Mouse (Mus musculus) splenic B cell, adult 2 months (primary cell): ENCODE measurements around the gene Nmur1.
"Not testable (repeated sequence)": the region's sequence is repeated elsewhere in the genome, so short reads cannot be mapped to it uniquely, and the experiment has no call there.

Experiments used
- DNase-seq: peaks from one replicate; pipeline ENCODE4 v3.0.0-alpha.2; 2011; ENCODE audit warnings: low read depth, low spot score
- H3K27me3 ChIP-seq: 2 replicates; pipeline ENCODE4 v1.6.1; 2012; ENCODE audit warnings: mild to moderate bottlenecking, low read length, moderate library complexity, mixed read lengths; ENCODE audit not compliant: control insufficient read depth, poor library complexity, insufficient read depth, severe bottlenecking
- H3K36me3 ChIP-seq: 2 replicates; pipeline ENCODE4 v1.6.1; 2012; ENCODE audit warnings: mild to moderate bottlenecking, low read length, moderate library complexity, mixed read lengths; ENCODE audit not compliant: control insufficient read depth, poor library complexity, insufficient read depth, severe bottlenecking

The Nmur1 gene

DNA sequence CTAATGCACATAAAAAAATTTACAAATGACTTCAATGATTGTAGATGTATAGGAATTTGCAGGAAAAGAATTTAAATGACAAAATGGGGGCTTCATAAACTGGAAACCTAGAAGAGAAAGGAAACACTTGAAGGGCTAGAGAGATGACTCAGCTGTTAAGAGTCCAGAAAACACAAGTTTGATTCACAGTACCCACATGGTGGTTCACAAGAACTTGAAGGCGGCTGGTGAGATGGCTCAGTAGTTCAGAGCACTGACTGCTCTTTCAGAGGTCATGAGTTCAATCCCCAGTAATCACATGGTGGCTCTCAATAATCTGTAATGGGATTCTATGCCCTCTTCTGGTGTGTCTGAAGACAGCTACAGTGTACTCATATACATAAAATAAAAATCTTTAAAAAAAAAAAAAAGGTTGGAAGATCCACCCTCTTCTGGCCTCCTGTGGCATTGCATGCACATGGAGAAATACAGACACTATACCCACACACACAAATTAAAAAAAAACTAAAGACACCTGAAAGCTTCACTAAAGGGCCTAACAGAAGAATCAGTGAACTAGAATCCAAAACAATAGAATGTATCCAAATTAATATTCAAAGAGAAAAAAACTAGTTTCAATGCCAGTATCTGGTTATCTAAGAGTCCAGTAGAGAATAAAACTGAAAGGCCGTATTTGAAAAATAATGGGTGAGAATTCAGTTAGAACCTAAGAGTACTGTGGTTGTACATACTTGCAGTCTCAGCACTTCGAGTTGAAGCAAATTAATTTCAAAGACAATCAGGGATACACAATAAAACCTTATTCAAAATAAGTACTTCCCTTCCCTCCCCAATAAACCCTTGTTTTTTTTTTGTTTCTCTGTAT is 78.9 kb downstream of the Nmur1 start:
- Histone ChIP-seq H3K36me3 (peaks cover 8% of the 10 kb centered on the region), H3K27me3 (no peaks in the 10 kb centered on the region)
- no peak for DNase-seq

- no peaks in the 10 kb centered on the region for H3K27me3 ChIP-seq
- peaks cover 5% of the 10 kb centered on the region for H3K36me3 ChIP-seq
- no peak for DNase-seq
These were observed 80.1 kb downstream of the Nmur1 start for GRCm38 (mm10) chr1:86345956-86346355.

DNA sequence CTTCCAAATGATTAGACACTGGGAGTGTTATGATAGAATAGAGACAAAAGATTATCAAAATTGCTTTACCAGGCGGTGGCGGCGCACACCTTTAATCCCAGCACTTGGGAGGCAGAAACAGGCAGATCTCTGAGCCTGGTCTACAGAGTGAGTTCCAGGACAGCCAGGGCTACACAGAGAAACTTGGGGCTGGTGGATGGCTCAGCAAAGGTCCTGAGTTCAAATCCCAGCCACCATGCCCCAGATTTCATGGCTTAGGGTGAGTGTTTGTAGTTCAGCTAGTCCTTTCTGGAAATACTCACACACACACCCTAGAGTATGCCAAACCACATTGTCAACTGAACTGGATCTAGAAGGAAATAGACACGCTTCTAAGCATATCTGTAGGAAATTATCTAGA is 81.0 kb downstream of the Nmur1 start:
- peaks cover 5% of the 10 kb centered on the region for H3K36me3 ChIP-seq
- no peak for DNase-seq
- H3K27me3 ChIP-seq: no peaks in the 10 kb centered on the region

GRCm38 (mm10) chr1:86343969-86344861 is 81.8 kb downstream of the Nmur1 start:
- Histone ChIP-seq H3K27me3 (no peaks in the 10 kb centered on the region), H3K36me3 (peaks cover 2% of the 10 kb centered on the region)
- DNase-seq: peak; percentile 38

DNA sequence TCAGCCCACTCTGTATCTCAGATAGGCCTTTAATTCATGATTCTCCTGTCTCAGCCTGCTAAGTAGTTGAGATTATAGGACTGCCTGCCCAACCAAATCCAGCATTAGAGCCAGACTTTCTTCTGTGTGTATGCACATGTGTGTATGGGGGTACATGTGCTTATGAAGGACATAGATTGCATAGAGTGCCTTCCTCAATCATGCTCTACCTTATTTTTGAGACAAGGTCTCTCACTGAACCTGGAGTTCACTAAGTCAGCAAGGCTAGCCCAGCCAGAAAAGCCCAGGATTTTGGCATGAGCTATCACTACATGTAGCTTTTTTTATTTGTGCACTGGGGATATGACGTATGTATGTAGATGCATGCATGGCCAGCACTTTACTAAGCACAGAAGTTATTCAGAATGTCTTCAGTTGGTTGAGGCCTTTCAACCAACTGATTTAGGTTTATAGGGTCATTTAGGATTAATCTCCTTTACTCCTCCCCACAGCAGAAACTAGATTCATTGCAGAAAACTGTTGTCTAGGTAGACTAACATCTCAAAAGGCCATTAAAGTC is 82.9 kb downstream of the Nmur1 start:
- Histone ChIP-seq H3K36me3 (peaks cover 2% of the 10 kb centered on the region; the same call in 1 of the 2 replicates), H3K27me3 (no peaks in the 10 kb centered on the region)
- no peak for DNase-seq

GRCm38 (mm10) chr1:86342371-86342770 is 83.7 kb downstream of the Nmur1 start:
- no peak for DNase-seq
- Histone ChIP-seq H3K36me3 (peaks cover 2% of the 10 kb centered on the region; the same call in 1 of the 2 replicates), H3K27me3 (no peaks in the 10 kb centered on the region)

DNA sequence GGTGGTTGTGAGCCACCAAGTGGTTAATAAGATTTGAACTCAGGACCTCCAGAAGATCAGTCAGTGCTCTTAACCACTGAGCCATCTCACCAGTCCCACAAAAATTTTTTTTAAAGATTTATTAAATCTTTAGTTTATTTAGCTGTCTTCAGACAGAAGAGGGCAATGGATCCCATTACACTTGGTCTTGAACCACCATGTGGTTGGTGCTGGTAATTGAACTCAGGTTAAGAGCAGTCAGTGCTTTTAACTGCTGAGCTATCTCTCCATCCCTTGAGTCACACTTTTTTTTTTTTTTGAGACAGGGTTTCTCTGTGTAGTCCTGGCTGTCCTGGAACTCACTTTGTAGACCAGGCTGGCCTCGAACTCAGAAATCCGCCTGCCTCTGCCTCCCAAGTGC is 84.9 kb downstream of the Nmur1 start:
- not testable (repeated sequence) for DNase-seq, H3K36me3 ChIP-seq, H3K27me3 ChIP-seq

DNA sequence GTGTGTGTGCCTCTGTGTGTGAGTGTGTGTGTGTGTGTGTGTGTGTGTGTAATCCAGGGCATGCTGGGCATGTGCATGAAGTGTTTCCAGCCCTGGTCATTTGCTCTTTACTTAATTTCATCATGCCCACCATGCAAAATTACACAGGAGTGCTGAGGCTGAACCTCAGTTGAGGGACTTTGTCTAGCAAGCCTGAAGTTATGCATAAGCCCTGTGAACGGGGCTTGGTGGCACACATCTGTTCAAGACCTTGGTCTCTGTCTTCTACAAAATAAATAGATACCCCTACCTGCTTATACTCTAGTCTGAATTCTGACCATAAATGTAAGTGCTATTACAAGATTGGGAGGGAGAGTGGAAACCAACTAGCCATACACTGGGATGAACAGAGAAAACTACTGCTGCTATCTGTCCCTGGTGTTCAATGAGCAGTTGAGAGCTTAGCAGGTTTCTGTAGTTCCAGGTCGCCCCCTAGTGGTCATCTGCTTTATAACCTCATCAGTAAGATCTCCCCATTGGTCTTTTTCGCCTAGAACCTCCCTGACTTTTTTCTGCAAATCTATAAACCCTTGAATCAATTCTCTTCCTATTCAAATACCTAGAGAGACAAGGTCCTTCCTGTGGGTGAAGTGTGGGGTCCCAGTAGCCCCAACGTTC is 86.7 kb downstream of the Nmur1 start:
- DNase-seq: peak; percentile 93

GRCm38 (mm10) chr1:86336330-86336729 is 89.7 kb downstream of the Nmur1 start:
- DNase-seq: no peak
- Histone ChIP-seq H3K27me3 (no peaks in the 10 kb centered on the region), H3K36me3 (no peaks in the 10 kb centered on the region)

More for the DNA sequence above, 86.7 kb downstream of the Nmur1 start:
- Histone ChIP-seq H3K27me3 (no peaks in the 10 kb centered on the region), H3K36me3 (no peaks in the 10 kb centered on the region)
